Mouse (Mus musculus): Measurements from ENCODE around the gene St7. TPM values are rescaled to one million over a fixed set of nuclear protein-coding genes. Genes with fewer than 3 reads are reported as not detected.

St7 gene
- total RNA-seq, 2 experiments from 2014 or later: 48.6 to 75.0 TPM

DNA sequence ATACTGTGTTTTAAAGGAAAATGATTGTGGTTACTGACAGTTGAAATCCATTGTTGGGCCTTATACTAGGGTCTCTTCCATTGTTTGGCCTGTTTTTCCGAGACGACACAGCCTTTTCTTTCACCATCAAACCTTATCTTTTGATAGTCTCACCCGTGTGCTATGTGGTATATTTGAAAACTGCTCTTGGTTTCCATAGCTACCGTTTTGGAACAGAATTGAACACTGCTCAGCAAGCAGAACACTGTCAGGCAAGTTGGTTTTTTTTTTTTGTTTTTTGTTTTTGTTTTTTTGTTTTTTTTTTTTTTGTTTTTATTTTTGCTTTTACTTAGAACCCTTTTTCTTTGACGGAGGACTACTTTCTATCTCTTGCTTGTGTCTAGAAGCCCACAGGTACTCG is 58.2 kb downstream of the St7 start:
- no peak for ATAC-seq (replicated peaks; ENCODE audit: low FRiP score, poor library complexity, severe bottlenecking)

DNA sequence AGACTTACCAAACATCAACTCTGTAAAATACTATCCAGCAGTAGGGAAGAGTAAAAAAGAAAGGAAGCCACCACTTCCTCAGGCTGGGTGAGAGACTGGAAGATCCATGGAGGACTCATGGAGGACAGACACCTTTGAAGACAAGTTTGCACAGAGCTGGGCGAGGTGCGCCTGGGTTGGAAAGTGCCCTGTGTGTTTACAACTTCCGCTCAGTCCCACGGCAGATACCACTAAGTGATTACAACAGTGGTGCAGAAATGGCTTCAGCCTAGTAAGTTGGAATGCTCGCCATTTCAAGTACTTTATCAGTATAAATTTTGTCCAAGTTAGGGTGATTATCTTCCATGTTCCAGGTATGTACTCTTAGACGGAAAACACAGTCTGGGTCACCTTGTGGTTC is 63.2 kb downstream of the St7 start:
- peak; percentile 66 for ATAC-seq (replicated peaks; ENCODE audit: low FRiP score, poor library complexity, severe bottlenecking)

DNA sequence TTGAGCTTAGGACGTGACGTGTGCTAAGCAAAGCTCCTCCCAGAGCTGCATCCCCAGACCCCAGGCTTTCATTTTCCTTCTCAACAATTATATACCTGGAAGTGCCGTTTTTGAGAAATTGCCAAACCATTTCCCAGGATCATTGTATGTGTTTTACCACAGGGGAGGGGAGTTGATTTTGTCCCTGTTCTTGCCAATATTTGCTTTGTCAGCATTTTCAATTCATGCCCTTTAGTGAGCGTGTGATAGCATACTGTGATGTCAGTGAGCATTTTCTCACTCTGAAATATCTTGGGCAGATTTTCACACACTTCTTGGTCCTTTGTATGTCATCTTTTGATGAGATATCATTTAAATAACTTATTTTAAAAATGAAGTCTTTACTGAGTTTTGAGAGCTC is 65.8 kb downstream of the St7 start:
- no peak for ATAC-seq (replicated peaks; ENCODE audit: low FRiP score, poor library complexity, severe bottlenecking)

DNA sequence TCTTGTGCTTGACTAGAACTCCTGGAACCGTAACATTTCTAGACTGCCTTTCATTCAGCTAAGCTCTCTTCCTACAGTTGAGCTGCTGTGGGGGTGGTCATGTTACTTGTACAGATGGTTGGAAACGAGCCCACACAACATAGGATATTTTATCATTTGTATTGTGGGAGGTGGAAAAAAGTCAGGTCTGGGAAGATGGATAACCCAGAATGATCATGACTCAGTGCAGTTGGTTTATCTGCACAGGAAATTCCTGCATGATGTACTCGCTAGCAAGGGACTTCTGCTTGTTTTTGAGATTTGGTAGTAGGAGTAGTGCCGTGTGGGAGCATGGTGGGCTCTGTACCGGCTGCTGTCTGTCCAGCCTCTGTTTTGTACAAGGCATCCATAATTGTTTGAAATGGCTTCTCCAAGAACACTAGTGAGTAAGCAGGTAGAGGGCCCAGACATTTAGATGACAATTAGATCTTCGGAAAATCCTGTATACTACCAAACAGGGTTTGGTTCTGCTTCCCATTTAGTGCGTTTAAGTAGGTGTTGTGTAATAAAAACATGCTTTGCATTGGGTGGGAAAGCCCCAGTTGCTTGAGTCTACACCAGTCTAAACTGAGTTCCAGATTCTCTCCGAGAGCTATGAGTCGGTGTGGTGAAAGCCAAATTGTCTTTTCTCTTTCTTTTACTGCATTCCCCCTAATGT is 71.4 kb downstream of the St7 start:
- peak; percentile 76 for ATAC-seq (replicated peaks; ENCODE audit: low FRiP score, poor library complexity, severe bottlenecking)

DNA sequence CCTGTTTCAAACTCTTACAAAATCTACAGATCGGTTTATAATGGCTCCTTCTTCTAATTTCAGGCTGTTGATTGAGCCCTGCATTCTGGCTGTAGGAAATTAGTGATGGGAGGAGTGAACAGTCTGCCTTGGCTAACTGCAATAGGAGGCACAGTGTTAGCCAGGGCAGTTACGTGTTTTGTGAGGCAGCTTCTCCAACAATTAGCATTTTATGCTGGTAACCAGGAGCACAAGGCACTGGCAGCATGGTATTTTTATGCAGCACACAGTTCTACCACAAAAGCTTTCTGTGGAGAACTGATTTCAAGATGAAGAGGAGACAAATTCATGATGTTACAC is 71.9 kb downstream of the St7 start:
- ATAC-seq (replicated peaks; ENCODE audit: low FRiP score, poor library complexity, severe bottlenecking): no peak

DNA sequence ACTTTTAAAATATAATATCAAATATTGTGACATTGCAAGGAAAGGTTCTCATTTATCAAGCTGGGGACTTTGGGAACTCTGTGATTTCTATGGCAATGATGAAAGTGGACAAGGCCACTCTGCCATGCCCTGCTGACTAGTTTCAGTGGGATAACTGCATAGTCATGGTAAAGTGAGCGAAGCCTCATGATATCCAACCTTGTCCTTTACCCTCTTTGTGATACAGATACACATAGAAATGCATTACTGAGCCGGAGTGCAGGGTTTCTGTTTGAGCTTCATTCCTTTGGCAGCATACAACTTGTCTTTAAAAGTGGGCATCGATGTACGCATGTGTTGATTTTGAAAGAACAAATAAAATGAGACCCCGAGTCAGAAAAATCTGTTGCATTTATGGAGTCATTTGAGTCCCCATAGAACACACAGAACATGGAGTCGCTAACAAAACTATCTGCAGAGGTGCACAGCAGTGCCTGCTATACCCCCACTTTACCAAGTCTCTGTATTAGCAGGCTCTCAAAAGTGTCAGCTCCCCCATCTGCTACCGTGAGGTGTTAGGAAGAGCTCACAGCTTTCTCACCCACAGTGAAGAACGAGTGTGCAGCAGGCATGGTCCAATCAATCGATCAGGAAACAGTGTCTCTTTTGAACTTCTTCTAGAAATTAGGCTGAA is 77.4 kb downstream of the St7 start:
- ATAC-seq (replicated peaks; ENCODE audit: low FRiP score, poor library complexity, severe bottlenecking): peak; percentile 51

GRCm38 (mm10) chr6:17770645-17771345 is 78.1 kb downstream of the St7 start:
- ATAC-seq (replicated peaks; ENCODE audit: low FRiP score, poor library complexity, severe bottlenecking): peak; percentile 54

DNA sequence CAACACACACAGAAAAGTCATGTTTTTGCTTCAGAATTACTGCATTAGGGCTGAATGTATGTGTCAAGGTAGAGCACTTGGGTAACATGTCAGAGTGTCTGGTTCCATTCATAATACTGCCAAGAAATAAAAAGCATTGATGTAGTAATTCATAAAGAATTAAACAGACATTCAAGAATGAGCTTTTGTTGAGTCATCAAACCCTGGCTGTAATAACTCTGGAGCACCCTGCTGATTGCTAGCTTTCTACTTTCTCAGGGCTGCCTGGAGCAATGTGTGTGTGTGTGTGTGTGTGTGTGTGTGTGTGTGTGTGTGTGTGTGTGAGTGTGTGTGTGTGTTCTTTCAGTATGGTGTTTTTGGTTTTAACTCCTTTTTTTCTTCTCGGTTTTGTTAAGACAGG is 78.7 kb downstream of the St7 start:
- peak; percentile 47 for ATAC-seq (replicated peaks; ENCODE audit: low FRiP score, poor library complexity, severe bottlenecking)

- ATAC-seq (replicated peaks; ENCODE audit: low FRiP score, poor library complexity, severe bottlenecking): no peak
Observed at GRCm38 (mm10) chr6:17772514-17772913, 79.8 kb downstream of the St7 start.

DNA sequence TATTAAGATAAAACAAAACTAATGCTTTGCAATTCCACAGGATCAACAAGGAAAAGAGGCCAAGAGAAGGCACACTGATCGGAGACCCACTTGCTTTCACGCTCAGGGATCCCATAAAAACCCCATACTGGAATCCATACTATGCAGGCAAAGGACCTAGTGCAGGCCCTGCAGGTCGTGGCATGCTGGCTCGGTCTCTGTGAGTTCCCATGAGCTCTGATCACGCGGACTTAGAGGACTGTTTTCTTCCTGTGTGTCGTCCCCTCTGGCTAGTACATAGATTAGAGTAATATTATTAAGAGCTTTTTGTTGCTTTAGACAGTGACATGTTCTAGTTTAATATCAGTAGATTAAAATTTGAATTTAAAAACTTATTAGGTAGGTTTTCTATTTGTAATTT is 83.3 kb downstream of the St7 start:
- ATAC-seq (replicated peaks; ENCODE audit: low FRiP score, poor library complexity, severe bottlenecking): no peak

DNA sequence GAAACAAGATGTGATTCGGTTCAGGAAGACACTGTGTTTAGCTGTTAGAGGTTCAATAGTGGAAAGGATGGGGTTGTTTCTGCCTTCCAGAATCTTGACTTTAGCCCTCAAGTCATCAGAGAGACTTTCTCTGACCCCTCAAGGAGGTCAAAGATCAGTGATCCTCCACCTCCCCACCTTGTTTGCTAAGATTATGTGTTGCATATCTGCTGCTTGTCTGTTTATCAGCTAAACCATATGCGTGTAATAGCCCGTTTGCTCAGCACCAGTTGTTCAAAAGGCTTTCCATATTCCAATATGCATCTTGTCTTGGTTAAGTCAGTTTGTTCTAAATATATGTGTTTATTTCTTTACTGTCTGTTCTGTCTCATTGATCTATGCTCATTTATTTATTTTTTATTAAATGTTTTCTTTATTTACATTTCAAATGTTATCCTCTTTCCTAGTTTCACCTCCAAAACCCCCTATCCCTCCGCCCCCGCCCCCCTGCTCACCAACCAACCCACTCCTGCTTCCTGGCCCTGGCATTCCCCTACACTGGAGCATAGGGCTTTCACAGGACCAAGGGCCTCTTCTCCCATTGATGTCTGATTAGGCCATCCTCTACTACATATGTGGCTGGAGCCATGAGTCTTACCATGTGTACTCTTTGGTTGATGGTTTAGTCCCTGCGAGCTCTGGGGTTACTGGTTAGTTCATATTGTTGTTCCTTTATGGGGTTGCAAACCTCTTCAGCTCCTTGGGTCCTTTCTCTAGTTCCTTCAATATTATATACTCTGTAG is 84.5 kb downstream of the St7 start:
- ATAC-seq (replicated peaks; ENCODE audit: low FRiP score, poor library complexity, severe bottlenecking): peak; percentile 82

DNA sequence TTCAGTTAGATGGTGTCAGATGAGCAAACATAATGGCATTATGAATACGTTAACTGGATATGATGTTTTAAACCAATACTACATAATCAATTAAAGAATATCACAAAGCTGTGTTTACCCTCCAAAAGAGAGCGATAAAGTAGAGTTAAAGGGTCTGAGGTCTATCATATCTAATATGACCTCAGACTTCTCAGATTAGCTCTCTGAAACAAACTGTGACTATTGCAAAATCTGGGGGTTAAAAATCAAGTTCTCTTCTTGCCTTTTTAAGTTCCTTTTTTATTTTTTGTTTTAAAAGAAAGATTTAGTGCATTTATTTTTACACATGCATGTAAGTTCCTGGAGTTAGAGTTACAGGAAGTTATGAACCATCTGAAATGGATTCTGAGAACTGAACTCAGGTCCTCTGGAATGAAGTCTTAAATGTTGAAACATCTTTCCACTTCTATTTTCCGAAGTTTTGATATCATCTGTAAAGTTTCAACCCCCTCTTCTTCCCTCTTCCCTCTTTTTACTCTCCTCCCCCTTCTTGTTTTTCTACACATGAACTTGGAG is 86.0 kb downstream of the St7 start:
- ATAC-seq (replicated peaks; ENCODE audit: low FRiP score, poor library complexity, severe bottlenecking): no peak

- no peak for ATAC-seq (replicated peaks; ENCODE audit: low FRiP score, poor library complexity, severe bottlenecking)
Observed at GRCm38 (mm10) chr6:17783511-17783910, 90.8 kb downstream of the St7 start.

GRCm38 (mm10) chr6:17784523-17784922 is 91.8 kb downstream of the St7 start:
- ATAC-seq (replicated peaks; ENCODE audit: low FRiP score, poor library complexity, severe bottlenecking): no peak

DNA sequence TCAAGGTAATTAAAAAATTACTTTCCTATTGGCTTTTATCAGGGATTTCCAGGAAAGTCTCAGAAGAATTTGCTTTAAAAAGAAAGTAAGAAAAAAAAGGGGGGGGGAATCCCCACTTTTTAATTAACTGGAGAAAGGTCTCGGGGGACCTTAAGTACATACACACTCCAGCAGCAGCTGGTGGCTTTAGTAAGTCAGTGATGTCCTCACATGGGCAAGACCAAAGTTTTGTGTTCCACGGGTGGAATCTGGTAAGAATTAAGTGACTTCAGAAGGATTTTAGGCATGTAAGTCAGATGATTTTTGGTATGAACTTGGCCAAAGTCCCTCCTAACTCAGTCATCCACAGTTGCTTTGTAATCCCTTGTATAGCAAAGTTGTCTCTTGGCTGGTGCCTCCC is 92.5 kb downstream of the St7 start:
- ATAC-seq (replicated peaks; ENCODE audit: low FRiP score, poor library complexity, severe bottlenecking): no peak

DNA sequence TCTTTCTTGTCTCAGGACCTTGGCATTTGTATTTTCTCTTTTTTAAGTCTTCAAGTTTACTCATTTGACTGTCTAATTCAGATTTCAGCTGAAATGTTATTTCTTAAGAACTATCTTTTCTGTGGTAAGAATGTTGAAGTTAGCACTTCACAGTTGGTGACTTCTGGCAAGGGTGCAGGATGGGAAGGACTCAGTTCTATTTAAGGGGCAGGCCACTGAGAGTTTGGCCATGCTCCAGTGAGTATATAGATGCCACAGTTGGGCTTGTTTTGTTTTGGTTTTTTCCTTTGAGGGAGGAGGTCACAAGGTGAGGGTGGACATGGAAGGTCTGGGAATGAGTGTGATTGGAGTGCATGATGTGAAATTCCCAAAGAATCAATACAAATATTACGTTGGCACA is 95.1 kb downstream of the St7 start:
- no peak for ATAC-seq (replicated peaks; ENCODE audit: low FRiP score, poor library complexity, severe bottlenecking)

- ATAC-seq (replicated peaks; ENCODE audit: low FRiP score, poor library complexity, severe bottlenecking): no peak
Observed at GRCm38 (mm10) chr6:17790251-17790650, 97.5 kb downstream of the St7 start.

DNA sequence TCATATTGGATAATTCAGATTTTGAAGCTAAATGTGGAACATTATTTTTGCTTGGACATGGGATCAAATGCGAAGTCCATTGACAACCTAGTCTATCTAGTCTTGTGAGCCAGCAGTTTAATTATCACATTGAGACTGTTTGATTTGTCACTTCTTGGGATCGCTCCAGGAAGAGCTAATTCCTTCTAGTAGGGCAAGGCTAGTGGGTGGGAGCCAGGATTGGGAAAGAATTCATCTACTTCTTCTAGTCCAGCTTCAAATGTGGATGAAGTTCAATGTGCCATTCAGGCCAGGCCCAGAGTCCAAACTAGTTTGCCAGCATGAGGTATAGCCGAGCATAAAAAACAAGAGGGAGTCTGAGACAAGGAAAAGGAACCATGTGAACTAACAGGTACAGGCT is 100.7 kb downstream of the St7 start:
- no peak for ATAC-seq (replicated peaks; ENCODE audit: low FRiP score, poor library complexity, severe bottlenecking)

GRCm38 (mm10) chr6:17797271-17797713 is 104.6 kb downstream of the St7 start:
- no peak for ATAC-seq (replicated peaks; ENCODE audit: low FRiP score, poor library complexity, severe bottlenecking)

DNA sequence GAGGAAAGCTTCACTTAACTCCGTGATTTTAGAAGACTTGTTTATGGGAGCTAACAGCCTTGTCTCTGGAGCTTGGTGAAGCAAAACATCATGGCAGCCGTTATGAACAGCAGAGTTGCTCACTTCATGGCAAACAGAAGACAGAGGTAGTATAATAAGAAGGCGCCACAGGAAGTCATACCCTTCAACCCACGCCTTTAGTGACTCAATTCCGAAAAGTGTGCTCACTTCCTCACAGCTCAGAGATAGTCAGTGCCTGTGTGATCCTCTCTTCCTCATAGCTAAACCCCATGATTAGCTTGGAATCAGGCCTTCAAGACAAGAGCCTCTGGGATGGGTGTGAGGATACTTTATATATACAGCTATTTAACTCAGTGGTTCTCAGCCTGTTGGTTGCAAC is 108.0 kb downstream of the St7 start:
- ATAC-seq (replicated peaks; ENCODE audit: low FRiP score, poor library complexity, severe bottlenecking): no peak

All from erythroid progenitor cell, adult 5-6 weeks (primary cell).